Mouse (Mus musculus) C2C12 (cell line): ENCODE measurements around the gene Bend3. TPM values are rescaled to one million over a fixed set of nuclear protein-coding genes. Genes with fewer than 3 reads are reported as not detected.
"Not testable (repeated sequence)": the region's sequence is repeated elsewhere in the genome, so short reads cannot be mapped to it uniquely, and the experiment has no call there.

Experiments
- H3K27me3 ChIP-seq: one replicate; pipeline ENCODE4 v1.6.1; 2011; ENCODE audit not compliant: control insufficient read depth, insufficient read depth, insufficient read length
- H3K36me3 ChIP-seq: one replicate; pipeline ENCODE4 v1.6.1; 2011; ENCODE audit not compliant: control insufficient read depth, insufficient read depth
- H3K4me3 ChIP-seq: one replicate; pipeline ENCODE4 v1.5.1; 2011; ENCODE audit warnings: mild to moderate bottlenecking, control low read depth; ENCODE audit not compliant: poor library complexity, insufficient read depth, severe bottlenecking
- H3K79me2 ChIP-seq: one replicate; pipeline ENCODE4 v1.6.1; 2011; ENCODE audit not compliant: control insufficient read depth, insufficient read depth
- H3K79me3 ChIP-seq: one replicate; pipeline ENCODE4 v1.6.1; 2011; ENCODE audit warnings: low read depth, control low read depth
- H3ac ChIP-seq: one replicate; pipeline ENCODE3; 2011; ENCODE audit warnings: low read depth; ENCODE audit not compliant: control insufficient read depth, insufficient read length
- CEBPB ChIP-seq: IDR thresholded peaks from one replicate; pipeline ENCODE4 v1.6.1; 2011; ENCODE audit warnings: low read depth, mild to moderate bottlenecking, control low read depth, moderate library complexity
- CTCF ChIP-seq: IDR thresholded peaks from one replicate; pipeline ENCODE4 v1.5.1; 2011; ENCODE audit not compliant: control insufficient read depth, insufficient read depth, insufficient read length
- FOSL1 ChIP-seq: IDR thresholded peaks from one replicate; pipeline ENCODE4 v1.8.0; 2011; ENCODE audit warnings: mild to moderate bottlenecking, low read length; ENCODE audit not compliant: poor library complexity, insufficient read depth, severe bottlenecking
- MAX ChIP-seq: IDR thresholded peaks from one replicate; pipeline ENCODE4 v1.6.1; 2011; ENCODE audit warnings: mild to moderate bottlenecking, control low read depth
- MYOD1 ChIP-seq: IDR thresholded peaks from one replicate; pipeline ENCODE4 v1.6.1; 2011; ENCODE audit warnings: low read depth; ENCODE audit not compliant: control insufficient read depth, insufficient read length
- MYOG ChIP-seq: IDR thresholded peaks from one replicate; pipeline ENCODE4 v1.6.1; 2011; ENCODE audit not compliant: control insufficient read depth, insufficient read length; ENCODE audit errors: extremely low read depth
- USF1 ChIP-seq: IDR thresholded peaks from one replicate; pipeline ENCODE4 v1.6.1; 2011; ENCODE audit warnings: low read depth, mild to moderate bottlenecking, control low read depth, moderate library complexity
- polyA plus RNA-seq: library from polyadenylated mRNA; unstranded; fragments of >200 nt; fragmentation: generic; extraction: Trizol; gene quantifications from one replicate; pipeline ENCODE4 v1.2.1, GENCODE M21; 2012; ENCODE audit warnings: missing spikeins

Bend3 gene
- polyA plus RNA-seq, 1 experiment, result 7.0 TPM

GRCm38 (mm10) chr10:43517836-43518235 lies 39.2 kb downstream of the Bend3 start:
- no peaks in the 10 kb centered on the region for H3K79me2 ChIP-seq
- H3K79me3 ChIP-seq, result no peaks in the 10 kb centered on the region
- no peak overlapping the region for H3K4me3 ChIP-seq
- TF ChIP-seq CTCF (no peak), CEBPB (no peak), MAX (no peak), MYOG (no peak), FOSL1 (no peak), MYOD1 (no peak), USF1 (no peak)
- peaks cover 6% of the 10 kb centered on the region for H3K36me3 ChIP-seq
- no peaks in the 10 kb centered on the region for H3K27me3 ChIP-seq
- H3ac ChIP-seq, result no peak overlapping the region

- Histone ChIP-seq H3K79me3 (no peaks in the 10 kb centered on the region), H3K36me3 (peaks cover 6% of the 10 kb centered on the region), H3K4me3 (no peak overlapping the region), H3ac (no peak overlapping the region), H3K79me2 (no peaks in the 10 kb centered on the region), H3K27me3 (no peaks in the 10 kb centered on the region)
- TF ChIP-seq FOSL1 (no peak), MAX (no peak), MYOD1 (no peak), USF1 (no peak), CTCF (no peak), CEBPB (no peak), MYOG (no peak)
These were observed 39.7 kb downstream of the Bend3 start for GRCm38 (mm10) chr10:43518368-43518767.

GRCm38 (mm10) chr10:43519977-43520376 lies 41.3 kb downstream of the Bend3 start:
- no peak for TF ChIP-seq CTCF
- peak; percentile 81 for TF ChIP-seq MYOD1
- TF ChIP-seq MAX, result no peak
- peak; percentile 44 for TF ChIP-seq CEBPB
- no peak for TF ChIP-seq USF1
- no peak for TF ChIP-seq MYOG
- no peak for TF ChIP-seq FOSL1
- no peak overlapping the region for H3ac ChIP-seq
- no peaks in the 10 kb centered on the region for H3K36me3 ChIP-seq
- H3K4me3 ChIP-seq, result no peak overlapping the region
- H3K79me2 ChIP-seq, result no peaks in the 10 kb centered on the region
- H3K27me3 ChIP-seq, result no peaks in the 10 kb centered on the region
- H3K79me3 ChIP-seq, result no peaks in the 10 kb centered on the region

- H3K27me3 ChIP-seq, H3K79me2 ChIP-seq, H3K4me3 ChIP-seq, H3K36me3 ChIP-seq, H3K79me3 ChIP-seq, H3ac ChIP-seq: not testable (repeated sequence)
These were observed 45.3 kb downstream of the Bend3 start, which contains the start of gene Gm9803 for GRCm38 (mm10) chr10:43523931-43524330. TSS of gene Gm9803 (plus strand) at chr10:43524084.

- TF ChIP-seq MAX (no peak), USF1 (no peak), FOSL1 (no peak), MYOG (no peak), MYOD1 (no peak), CTCF (no peak), CEBPB (no peak)
- Histone ChIP-seq H3K27me3 (no peaks in the 10 kb centered on the region), H3K79me3 (no peaks in the 10 kb centered on the region)
These were observed 48.9 kb downstream of the Bend3 start for GRCm38 (mm10) chr10:43527283-43528269.

GRCm38 (mm10) chr10:43534382-43534781 lies 55.8 kb downstream of the Bend3 start:
- no peaks in the 10 kb centered on the region for H3K27me3 ChIP-seq
- peaks cover 24% of the 10 kb centered on the region for H3K79me2 ChIP-seq
- no peak overlapping the region for H3ac ChIP-seq
- no peaks in the 10 kb centered on the region for H3K79me3 ChIP-seq
- TF ChIP-seq USF1 (no peak), MYOG (no peak), MAX (no peak), FOSL1 (no peak), CEBPB (no peak), MYOD1 (no peak), CTCF (no peak)
- H3K4me3 ChIP-seq, result no peak overlapping the region
- peaks cover 37% of the 10 kb centered on the region for H3K36me3 ChIP-seq

More at GRCm38 (mm10) chr10:43527283-43528269, 48.9 kb downstream of the Bend3 start:
- Histone ChIP-seq H3K36me3 (peaks cover 25% of the 10 kb centered on the region), H3K79me2 (no peaks in the 10 kb centered on the region), H3K4me3 (no peak overlapping the region), H3ac (no peak overlapping the region)
